Mouse (Mus musculus): ENCODE measurements around the gene Lamc1.
"Not testable (repeated sequence)": the region's sequence is repeated elsewhere in the genome, so short reads cannot be mapped to it uniquely, and the experiment has no call there.

Gene Lamc1

DNA sequence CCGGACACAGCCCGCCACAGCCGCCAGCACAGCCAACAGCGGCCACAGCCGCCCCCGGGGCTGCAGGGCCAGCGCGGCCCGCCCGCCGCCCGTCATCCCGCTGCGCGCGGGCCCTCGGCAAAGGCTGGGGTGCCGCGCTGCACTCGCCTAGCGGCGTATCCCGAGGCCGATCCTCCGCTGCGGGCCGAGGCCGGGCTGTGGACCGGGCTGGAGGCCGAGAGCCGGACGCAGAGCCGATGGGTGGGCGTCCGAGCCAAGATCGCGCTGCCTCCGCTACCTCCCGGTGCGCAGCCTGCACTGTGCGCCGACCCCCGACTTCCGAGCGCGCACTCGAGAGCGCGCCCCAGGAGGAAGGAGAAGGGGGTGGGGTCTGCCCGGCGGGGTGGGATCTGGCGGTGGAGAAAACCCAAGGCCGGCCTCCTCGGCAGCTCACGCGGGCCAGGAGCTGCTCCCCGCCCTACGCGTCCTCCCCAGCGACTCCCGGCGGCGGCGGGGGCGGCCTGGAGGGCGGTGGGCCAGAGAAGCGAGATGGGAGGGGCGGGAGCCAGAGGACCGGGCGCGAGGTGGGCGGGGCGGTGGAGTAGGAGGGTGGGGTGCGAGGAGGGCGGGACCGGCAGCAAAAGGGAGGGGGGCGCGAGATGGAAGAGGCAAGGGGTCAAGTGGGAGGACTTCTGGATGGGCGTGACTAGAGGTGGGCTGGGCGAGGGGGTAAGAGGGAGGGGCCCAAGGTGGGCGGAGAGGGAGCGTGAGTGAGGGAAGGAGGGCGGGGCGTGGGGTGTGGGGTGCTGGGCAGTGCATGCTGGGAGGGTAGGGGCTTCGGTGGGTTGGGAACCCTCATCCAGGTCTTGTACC lies at the start of gene Lamc1:
Gene Lamc1 (minus strand): TSS at position 343 of the 852 bp plus-strand sequence.
- DNase-seq (ENCODE audit: low spot score) = peak; percentile 81

DNA sequence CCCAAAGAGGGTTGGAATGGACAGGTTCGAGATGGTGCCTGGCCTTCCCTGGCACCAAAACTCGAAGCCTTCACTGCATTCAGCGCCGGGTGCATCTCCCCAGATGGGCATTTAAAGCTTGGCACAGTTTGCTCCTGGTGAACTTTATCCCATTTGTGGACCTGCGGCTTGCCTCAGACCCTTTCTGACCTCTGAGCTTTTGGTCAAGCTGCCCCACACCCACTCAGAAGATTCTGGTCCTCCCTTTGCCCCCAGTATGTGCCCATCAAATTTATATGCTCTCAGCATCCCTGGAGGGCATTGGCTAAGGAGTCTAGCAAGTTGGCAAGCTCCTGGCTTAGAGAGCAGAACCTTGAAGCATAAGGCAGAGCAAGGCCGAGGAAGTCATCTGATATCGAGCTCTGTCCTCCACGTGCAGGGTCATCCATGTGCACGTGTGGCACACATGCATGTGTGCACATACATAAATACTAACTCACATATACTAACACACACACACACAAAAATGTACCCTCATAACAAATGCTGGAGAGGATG lies 48.2 kb upstream of the Lamc1 start:
- DNase-seq (ENCODE audit: low spot score) = no peak

DNA sequence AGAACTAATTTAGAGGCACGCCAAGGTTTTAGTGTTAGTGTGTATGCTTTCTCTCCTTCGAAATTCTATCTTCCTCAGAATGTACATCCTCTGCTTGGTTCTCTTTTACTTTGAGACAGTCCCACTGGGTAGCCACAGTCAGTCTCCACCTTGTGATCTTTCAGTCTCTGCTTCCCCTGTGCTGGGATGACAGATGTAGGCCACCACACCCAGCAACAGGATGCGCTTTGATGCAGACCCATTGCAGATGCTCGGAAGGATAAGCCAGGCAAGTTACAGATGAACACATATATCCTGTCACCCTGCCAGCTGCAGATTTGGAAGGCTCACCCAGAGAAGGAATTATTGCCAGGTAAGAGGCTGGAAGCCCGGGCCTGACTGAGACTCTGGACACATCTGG lies 47.2 kb upstream of the Lamc1 start:
- DNase-seq (ENCODE audit: low spot score) = no peak

DNA sequence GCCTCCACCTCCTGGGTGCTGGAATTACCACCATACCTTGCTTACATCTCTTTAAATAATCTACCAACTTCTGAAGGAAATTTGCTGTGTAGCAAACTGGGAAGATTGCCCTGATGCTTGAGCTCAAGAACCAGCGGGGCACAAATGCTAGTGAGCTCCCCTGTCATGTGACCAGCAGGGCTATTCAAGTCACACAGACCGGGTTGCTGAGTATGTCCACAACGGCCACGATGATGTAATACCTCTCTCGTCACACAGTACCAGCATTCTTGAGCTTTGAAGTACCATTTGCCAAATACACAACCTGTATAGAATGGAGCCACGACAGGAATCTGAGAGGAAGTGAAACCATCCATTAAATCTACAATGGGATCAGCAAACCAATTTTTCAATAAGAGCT lies 46.0 kb upstream of the Lamc1 start:
- DNase-seq (ENCODE audit: low spot score) = no peak

DNA sequence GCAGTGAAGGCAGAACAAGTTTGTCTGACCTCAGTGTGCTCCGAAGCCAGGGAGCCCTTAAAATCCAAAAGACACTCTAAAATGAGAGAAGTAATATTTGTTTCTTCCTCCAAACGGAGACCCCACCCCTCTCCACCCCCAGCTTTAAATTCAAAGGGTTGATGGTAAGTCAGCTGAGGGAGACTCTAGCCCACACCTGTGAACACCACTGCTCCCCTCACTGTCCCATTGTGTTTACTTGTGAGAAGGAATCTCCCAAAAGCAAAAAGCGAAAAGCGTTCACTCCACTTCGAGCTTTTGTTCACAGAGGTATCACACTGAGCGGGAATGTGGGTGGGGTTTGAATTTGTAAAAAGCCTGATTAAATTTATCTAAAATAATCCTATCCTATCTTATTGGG lies 43.9 kb upstream of the Lamc1 start:
- no peak for DNase-seq (ENCODE audit: low spot score)

DNA sequence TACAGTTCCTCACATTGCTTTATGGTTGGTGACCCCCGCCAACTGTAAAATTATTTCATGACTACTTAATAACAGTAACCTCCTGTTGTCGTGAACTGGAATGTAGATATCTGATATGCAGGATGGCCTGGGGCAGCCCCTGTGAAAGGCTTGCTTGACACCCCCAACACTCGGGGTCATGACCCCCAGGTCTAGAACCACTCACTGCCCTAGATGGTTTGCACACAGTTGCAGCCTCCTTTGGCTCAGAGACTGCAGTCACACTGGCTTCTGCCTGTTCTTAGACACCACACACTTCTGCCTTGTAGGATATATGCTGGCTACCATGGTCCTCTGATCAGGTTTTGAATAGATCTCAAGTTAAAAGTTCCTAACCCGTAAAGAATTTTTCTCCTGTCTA lies 41.5 kb upstream of the Lamc1 start:
- DNase-seq (ENCODE audit: low spot score) = no peak

DNA sequence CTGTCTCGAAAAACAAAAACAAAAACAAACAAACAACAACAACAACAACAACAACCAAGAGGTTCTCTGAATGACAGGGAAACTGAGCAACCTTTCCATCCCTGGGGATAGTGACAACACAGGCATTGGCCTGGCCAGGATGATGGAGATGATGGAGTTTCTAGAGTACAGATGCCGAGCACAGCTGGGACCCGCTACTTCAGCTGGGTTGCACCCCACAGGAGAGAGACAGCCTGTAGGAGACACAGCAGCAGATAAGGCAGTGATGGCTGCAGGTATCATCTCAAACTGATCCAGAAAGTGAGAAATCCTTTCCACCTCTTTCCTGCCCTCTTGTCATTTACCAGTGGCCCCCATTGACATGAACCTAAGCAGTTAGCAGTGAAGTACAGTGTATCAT lies 39.3 kb upstream of the Lamc1 start:
- DNase-seq (ENCODE audit: low spot score) = no peak

DNA sequence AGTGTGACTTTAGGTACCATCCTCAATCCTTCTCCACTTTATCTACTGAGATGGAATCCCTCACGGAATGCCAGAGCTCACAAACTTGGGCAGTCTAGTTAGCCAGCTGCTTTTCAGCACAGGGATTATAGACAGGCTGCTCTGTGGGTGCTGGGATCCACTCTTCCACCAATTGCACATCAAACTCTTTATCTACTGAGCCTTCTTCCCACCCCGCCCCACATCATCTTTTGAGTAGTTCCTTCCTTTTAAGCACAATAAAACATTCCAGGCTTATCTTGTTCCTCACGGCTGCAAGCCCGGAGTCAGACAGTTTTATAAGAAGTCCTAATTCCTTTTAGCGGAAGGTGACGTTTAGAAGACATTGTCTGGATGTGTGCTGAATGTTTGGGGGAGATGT lies 36.4 kb upstream of the Lamc1 start:
- DNase-seq (ENCODE audit: low spot score) = no peak

DNA sequence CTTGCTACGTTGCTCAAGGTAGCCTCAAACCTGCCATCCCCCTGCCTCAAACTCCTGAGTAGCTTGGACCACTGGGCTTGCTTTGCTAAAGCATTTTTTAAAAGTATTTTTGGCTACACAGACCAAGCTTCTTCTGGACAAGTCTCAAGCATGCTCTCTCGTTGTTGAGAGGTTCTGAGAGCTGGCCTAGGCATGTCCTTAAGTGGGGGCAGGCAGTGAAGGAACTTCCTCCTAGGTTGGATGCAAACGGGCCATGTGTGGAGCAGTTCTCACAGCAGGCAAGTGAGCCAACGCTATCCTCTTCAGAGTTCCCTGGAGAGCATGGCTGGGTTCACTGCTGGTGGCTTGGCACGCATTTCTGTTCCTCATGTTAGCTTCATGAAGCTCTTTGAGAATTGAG lies 34.5 kb upstream of the Lamc1 start:
- no peak for DNase-seq (ENCODE audit: low spot score)

DNA sequence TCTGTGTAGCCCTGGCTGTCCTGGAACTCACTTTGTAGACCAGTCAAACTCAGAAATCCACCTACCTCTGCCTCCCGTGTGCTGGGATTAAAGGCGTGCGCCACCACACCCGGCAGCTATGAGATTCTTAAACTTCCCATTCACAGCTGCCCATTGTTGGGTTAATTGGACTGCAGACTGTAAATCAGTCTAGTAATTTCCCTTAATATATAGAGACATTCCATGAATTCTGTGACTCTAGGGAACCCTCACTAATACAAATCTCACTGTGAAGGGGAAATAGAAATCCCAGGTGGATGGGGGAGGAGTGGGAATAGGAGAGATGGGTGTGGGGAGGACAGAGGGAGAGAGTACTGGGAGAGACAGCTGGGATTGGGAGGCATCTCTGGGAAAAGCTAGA lies 29.3 kb upstream of the Lamc1 start:
- DNase-seq (ENCODE audit: low spot score) = no peak

DNA sequence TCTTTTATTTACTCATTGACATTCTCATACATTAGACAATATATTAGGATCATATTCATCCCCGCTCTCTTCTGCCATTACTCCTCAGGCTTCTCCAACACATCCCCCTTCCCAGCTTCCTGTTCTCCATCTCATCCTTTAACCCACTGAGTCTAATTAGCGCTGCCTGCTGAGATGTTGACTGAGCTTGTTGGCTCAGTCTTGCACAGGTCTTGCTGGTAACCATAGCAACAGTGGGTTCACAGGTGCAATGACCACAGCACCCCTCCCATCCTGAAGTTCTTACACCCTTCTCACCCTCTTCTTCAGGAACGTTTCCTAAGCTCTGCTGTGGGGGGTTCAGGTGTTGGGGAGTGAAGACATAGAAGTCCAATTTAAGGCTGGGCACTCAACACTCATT lies 28.0 kb upstream of the Lamc1 start:
- no peak for DNase-seq (ENCODE audit: low spot score)

DNA sequence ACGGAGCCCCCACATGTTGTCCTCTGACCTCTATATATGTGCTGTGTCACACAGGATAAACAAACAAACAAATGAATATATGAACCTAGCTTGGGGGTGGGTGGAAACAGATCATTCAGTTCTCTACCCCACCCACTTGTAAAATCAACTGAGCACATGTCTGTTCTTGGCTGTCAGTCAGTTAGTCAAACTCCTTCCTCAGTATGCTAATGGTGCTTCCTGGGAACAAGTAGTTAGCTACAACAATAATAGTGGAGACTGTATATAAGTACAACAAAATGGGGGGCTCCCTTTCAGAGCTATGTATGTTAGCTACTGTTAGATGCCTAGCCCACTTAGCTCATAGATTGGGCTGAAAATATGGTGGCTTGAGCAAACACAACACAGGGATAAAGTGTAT lies 24.6 kb upstream of the Lamc1 start:
- DNase-seq (ENCODE audit: low spot score) = no peak

DNA sequence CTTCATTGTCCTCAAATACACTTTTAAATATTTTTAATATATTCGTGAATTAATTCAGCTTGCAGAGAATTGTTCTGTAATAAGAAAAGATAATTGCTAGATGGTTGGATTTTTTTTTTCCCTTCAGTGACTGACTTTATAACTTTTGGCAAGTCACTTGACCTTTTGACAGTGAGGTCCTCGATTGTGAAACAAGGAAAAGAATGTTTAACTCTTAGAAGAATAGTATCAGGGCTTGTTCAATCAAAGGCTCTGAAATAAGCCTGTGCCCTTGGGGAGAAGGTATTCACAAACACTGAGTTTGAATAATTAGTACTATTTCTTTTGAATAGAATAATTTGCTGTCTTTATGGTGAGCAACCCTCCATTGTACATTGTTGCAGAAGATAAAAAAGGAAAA lies 21.9 kb upstream of the Lamc1 start:
- no peak for DNase-seq (ENCODE audit: low spot score)

DNA sequence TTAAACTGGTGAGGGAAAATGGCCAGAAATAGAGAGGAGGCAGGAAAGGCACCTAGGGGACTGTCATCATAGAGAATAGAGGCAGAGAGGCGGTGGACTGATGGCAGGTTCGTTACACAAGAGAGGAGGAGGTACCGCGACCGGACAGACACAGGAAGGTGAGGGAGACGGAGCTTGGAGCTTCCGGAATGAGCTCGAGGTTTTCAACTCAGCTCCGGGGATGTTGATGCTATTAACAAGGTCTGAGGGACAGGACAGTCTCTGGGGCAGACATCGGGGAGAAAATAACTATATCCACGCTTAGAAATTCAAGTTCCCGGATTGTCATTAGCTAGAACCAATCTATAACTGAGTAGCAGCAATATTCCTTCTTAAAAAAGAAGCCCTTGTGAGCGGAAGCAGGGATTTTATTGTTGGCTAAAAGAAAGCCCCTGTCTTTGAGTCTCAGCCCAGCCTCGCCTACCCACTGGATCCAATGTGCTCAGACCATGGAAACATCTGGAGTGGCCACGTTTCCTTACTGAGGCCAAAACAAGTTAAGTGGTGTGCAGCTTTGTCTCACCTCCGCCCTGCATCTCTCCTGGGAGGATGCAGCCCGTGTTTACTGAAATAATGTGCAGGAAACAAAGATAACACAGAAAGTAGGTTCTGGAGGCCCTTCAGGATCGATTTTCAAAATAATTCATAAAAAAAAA lies 21.3 kb upstream of the Lamc1 start:
- no peak for DNase-seq (ENCODE audit: low spot score)

DNA sequence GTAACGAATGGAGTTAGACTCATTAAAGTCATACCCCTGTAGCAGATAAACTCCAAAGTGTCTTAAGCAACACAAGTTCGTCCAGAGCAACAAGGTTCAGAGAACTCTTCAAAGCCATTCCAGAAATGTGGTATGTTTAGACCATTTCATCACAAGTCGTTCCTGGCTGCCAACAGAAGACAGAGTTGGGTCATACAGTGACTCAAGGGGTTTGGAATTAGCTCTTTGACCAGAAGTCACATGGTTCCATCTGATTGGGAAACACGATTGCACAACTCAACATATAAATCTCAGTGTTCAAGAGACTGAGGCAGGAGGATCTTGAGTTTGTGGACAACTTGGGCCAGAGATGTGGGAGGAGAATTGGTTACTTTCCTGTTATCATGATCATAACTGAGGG lies 18.4 kb upstream of the Lamc1 start:
- no peak for DNase-seq (ENCODE audit: low spot score)

DNA sequence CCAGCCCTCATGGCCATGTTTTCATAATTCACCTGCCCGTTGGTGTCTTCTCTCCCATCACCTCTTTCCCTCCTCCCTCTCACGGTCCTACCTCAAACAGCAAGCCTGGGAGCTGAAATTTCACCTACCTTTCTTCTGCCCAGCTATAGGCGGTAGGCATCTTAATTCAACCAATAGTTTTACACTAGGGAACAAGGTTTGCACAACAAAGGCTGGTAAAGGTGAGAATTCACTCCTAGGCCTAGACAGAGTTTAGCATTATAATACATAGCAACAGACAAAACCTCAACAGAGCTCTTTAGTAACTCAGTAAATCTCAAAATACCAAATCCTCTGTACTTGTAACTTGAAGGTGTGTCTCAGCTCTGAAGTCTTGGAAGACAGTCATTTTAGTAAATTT lies 15.1 kb upstream of the Lamc1 start:
- no peak for DNase-seq (ENCODE audit: low spot score)

DNA sequence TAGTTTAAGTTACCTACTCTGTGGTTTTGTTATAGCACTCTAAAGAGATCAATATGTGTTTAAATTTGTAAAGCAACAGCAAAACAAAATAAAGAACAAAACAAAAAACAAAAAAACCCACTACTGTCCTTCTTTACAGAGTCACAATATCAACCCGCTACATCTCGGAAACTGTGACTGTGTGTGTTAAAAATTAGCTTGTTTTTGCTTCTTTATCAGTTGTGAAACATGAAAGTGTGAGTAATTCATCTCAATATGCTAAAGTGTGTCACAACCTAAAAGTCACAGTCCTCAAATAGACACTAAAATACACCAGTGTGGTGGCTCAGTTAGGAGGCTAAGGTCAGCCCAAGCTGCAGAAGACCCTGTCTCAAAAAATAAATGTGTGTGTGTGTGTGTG lies 14.5 kb upstream of the Lamc1 start:
- no peak for DNase-seq (ENCODE audit: low spot score)

DNA sequence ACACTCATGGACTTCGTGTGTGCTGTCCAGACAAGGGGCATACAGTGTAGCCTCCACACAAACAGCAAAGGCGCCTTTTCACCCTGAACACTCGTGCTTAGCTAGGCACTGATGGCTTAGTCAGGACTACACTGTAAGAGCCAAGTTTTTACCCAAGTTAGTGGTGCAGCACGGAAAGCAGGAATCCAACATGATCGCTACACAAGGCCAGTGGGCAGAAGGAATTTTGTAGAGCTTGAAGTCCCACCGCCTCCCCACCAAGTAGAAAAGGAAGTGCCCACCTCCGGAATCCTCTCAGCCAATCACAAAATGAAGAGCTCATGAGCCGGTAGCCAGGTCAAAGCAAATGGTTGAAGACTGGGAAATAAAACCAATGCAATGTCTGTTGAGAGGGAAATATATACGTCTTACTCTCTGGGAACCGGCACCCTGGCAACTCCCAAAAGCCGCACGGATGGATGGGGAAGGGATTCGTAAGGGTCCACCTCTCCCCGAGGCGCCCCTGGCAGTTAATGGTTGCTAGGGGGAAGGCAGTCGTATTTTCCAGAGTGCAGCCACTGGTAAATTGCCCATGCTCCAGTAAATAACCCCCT lies 13.2 kb upstream of the Lamc1 start:
- DNase-seq (ENCODE audit: low spot score) = no peak

DNA sequence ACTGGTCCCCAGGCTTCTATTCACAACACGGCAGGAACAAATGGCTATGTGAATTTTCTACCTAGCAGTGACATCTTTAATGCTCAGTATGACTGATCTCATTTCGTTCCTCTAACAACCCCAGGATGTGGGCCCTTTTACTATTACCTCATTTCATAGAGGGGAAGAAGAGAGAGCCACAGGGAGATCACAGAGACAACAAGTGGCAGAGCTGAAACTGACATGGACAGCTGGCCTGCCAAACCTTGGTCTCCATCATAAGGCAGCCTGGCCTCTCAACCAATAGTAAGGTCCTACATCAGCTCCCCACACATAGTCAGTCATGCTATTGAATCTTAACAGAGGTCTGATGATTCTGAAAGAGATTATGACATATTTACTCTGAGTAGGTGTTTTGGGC lies 12.4 kb upstream of the Lamc1 start:
- no peak for DNase-seq (ENCODE audit: low spot score)

DNA sequence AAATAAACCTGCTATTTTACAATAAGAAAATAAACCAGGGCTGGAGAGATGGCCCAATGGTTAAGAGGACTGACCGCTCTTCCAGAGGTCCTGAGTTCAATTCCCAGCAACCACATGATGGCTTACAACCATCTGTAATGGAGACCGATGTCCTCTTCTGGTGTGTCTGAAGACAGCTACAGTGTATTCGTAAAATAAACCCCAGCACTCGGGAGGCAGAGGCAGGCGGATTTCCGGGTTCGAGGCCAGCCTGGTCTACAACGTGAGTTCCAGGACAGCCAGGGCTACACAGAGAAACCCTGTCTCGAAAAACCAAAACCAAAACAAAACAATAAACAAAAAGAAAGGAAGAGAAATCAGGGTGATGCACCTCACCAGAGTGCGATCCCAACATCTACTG lies 2.9 kb upstream of the Lamc1 start:
- DNase-seq (ENCODE audit: low spot score) = not testable (repeated sequence)

DNA sequence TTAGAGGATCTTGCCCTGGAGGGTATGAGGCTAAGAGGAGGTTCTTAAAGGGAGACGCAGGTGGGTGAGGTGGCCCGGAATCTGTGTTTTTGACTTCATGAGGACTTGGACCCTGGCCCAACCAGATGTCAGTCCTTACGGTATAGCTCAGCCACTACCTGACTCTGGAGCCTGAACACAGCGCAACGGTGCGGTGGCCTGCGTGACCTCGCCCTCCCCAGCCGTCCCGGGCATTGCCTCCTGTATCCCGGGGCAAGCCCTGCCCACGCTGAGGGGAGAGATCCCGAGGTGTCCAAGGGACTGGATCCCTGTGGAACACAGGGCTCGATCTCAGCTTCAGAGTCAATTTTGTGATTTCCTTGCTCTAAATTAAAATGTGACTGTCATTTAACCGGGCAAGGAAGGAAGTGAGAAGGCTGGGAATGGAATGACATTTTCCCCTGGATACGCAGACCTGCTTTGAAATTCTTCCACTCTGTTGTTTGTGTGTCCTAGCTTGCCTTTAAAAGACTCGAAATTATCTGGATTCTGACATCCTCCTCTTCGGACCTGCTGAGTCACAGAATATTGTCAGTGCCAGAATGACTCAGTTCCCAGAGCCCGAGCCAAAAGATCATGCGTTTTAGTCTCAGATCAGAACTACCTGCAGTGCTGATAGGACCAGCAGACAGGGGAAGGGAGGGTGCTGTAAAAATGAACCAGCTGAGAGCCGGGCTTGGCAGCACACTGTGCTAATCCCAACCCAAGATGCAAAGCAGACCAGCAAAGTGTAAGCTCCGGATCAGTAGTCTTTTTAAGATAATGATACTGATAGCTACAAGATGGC lies 923 bp upstream of the Lamc1 start:
- peak; percentile 55 for DNase-seq (ENCODE audit: low spot score)

DNA sequence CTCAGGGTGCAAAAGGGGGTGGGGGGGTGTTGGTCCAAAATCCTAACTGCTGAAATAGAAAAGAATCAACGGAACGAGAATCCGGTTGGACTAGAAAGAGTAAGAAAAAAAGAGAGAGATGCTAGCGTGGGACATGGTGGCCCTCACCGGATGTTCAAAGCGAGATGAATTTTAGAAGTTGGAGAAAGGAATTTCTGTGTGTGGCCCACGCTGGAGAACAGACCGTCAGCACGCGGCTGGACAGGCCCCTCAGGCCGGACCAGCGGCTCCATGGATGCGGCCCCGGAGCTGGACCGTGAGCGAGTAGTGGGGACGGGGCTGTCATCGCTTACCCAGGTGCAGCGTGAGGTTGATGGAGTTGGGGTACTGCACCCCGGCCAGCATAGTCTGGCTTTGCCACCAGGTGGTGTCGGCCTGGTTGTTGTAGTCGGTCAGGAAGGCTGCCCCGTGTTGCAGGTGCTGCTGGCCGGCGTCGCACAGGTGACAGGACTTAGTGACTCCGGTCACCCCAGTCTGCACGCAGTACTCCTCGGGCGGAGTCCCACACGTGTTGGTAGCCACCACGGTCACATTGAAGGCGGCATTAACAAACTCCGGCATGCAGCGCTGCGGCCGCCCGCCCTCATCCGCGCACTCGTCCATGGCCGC lies 666 bp downstream of the Lamc1 start:
- DNase-seq (ENCODE audit: low spot score) = no peak

Measured in ovary, postnatal 10 days (tissue).